Mouse (Mus musculus) B cell, adult 2 months (primary cell): ENCODE results near the gene Tmbim4.
"Not testable (repeated sequence)": the region's sequence is repeated elsewhere in the genome, so short reads cannot be mapped to it uniquely, and the experiment has no call there.

Experiments
- DNase-seq, 2 experiments: peaks; one replicate each; pipeline ENCODE4 v3.0.0; 2022

The Tmbim4 gene

DNA sequence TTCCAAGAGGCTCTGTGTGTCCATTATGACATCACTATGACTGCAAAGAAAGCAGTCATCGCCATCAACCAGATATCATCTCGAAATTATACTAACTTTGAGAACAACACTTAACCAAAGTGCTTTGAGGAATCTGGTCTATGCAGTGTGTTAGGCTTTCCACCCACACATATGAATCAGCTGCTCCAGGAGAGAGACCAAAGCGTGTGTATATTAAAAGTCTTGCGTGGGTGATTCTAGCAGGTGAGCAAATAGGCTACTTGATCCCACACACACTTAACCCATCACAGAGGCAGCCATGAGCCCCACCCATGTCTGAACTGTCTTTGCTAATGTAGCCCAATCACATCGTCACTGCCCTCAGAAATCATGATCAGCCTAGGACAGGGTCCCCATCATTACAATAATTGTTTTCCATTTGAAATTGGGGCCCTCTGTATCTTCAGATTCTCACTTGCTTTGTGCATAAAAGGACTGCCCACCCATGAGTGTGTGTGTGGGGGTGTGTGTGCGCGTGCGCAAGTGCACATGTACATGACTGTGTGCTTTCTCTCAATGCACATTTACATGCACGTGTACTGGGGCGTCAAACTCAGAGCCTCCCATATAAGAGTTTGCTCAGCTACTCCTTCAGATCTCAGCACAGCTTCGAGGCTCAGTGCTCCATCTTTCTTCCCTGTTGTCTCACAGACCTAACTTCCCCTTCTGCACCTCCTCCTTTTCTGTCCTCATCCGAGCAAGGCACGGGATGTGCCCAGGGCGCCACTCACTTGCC is 4.1 kb upstream of the Tmbim4 start:
- DNase-seq, result no peak

DNA sequence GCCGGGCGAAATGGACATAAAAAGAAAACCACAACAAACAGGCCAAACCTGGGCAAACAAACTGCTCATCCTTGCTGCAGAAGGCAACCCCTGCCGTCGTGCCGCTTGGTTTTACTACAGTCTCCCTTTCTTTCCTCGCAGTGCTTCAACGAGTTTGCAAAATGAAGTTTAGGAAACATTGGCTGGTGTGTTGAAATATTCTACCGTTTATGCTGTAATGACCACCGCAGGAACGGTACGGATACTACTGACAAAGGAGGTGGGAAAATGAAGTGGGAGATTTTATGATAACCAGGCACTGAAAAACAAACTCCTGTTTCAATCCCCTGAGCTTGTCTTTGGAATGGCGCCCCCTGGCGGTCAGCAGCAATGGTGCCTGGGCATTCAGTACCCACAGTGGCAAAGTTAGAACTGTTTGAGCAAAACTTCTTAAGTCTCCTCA is 592 bp downstream of the Tmbim4 start, which contains the start of gene Irak3:
Irak3 (minus strand) TSS at position 170 of the 442 bp plus-strand sequence.
- DNase-seq, result peak; percentile 94

GRCm38 (mm10) chr10:120202467-120203250 is 1.3 kb downstream of the Tmbim4 start:
- DNase-seq, result peak; percentile 67 to 74

DNA sequence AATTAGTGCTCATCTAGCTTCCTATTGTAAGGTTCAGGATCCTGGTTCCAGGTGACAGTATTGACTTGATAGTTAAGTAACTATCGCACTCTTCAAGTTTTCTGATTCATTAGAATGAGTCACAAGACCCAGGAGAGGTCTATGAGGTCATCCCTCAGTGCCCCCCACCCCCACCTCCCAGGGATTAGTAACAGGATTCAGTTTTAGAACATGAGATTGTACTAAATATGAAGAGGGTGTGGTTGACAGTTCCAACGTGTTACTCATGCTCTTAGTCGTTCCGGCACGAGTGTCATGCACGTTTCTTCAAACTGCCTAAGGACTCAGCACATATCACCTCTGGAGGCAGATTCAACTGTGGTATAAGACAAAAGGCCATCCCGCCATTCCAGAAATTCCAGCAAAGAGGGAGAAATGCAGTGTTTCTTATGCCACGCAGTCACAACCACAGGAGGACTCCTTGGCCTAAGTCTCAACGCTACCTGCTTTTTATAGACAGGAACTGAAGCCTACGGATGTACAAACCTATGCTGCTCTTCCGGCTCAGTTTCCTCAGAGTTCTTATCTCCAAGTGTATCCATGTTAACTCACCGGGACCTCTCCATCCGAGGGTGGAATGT is 3.3 kb downstream of the Tmbim4 start:
- no peak for DNase-seq

DNA sequence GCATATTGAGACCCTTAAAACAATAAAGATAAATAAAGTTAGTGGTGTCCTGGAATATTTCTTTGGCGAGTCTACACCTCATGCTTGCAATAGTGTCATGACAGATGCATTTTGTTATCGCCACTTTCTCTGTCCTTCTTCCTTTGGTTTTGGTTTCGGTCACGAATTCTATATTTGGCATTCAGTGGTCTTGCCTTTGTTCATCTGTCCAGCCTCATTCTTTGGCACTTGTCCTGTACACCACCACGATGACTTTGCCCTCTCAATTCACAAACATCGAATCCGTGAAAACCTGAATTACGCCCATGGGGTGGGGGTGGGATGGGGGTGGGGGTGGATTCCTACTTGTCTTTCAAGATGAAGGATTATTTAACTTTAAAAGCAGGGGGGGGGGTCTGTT is 6.6 kb downstream of the Tmbim4 start:
- no peak for DNase-seq

GRCm38 (mm10) chr10:120208575-120209538 is 7.5 kb downstream of the Tmbim4 start:
- peak; percentile 59 to 67 for DNase-seq

DNA sequence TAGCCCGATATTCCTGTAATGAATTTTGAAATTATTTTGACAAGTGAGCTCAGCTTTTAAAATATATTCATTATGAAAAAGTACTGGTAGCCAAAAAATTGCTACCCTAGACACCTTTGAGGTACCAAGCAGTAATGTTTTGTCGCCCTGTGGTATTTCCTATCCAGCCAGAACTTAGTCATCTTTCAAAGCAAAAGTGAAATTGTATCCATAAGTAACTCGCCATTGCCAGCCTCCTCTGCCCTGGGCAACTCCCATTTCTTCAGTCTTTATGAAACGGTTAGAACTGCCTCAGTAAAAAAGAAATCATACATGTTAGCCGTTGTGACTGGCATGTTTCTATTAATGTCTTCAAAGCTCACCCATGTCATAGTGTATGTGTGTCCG is 8.1 kb downstream of the Tmbim4 start:
- DNase-seq, result peak; percentile 32 to 46

DNA sequence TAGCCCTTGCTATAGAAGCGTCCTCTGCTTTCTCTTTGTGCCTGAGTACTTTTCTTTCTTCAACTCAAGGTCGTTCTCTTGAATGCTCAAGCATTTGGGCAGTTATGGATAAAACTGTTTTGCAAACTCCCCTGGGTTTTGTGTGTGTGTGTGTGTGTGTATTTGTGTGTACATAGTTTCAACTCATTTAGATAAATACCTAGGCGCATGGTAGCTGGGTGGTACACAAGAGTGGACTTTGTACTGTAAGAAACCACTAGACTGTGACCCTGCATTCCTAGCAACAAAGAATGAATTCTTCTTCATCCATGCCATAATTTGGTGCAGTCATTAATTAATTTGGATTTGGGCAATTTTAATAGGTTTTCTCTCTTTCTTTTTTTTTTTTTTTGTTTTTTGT is 8.7 kb downstream of the Tmbim4 start:
- DNase-seq, result no peak

GRCm38 (mm10) chr10:120217099-120217498 is 15.7 kb downstream of the Tmbim4 start:
- not testable (repeated sequence) for DNase-seq

DNA sequence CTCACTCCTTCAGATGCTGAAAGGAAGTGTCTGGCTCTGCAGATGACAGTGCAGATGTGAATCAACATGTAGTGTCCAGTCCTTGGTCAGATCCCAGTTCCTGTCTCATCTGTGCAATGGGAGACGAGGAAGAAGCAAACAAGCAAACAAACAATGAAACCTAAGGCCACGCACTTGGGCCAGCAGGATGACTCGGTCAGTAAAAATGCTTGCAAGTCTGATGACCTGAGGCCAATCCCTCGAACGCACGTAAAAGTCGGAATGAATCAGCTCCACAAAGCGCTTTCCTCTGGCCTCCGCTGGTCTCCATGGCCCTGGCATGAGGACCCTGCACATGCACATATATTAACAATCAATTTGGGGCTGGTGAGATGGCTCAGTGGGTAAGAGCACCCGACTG is 17.6 kb downstream of the Tmbim4 start:
- DNase-seq, result no peak

DNA sequence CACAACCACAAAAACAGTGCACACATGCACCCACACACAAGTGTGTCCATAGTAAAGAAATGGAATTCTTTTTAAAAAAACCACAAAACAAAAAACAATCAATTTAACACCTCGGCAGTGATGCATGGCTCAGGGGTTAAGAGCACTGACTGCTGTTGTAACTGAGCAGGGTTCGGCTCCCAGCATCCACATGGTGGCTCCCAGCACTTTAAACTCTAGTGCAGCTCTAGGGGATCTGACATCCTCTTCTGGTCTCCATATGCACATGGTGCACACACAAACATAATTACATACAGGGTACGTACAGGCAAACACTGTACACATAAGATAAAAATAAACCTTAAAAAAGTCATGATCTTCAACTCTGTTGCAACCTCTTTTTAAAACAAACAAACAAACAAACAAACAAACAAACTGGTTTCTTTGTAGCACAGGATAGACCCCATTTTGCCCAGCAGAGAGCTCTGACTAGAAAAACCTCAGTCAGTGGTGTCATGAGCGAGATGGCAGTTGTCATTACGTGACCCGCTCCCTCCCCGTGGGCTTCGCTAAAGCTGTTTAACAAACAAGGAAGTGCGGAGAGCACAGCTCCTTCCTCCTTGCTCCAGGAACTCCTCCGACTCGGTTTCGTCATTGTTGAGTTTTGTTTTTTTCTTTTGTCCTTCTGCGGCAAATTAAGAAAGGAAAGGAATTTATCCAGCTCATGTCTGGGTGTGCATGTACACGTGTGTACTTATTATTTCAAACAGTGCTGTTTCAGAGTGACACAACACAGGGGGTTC is 18.4 kb downstream of the Tmbim4 start:
- DNase-seq, result peak; percentile 44 to 45

GRCm38 (mm10) chr10:120220776-120221175 is 19.4 kb downstream of the Tmbim4 start:
- DNase-seq, result no peak

- peak; percentile 92 to 93 for DNase-seq
Measured at GRCm38 (mm10) chr10:120226871-120227661, 25.7 kb downstream of the Tmbim4 start, which contains the start of gene Llph. Llph (plus strand) TSS chr10:120227070.

GRCm38 (mm10) chr10:120231718-120232117 is 30.3 kb downstream of the Tmbim4 start:
- DNase-seq, result peak; percentile 90 to 91

DNA sequence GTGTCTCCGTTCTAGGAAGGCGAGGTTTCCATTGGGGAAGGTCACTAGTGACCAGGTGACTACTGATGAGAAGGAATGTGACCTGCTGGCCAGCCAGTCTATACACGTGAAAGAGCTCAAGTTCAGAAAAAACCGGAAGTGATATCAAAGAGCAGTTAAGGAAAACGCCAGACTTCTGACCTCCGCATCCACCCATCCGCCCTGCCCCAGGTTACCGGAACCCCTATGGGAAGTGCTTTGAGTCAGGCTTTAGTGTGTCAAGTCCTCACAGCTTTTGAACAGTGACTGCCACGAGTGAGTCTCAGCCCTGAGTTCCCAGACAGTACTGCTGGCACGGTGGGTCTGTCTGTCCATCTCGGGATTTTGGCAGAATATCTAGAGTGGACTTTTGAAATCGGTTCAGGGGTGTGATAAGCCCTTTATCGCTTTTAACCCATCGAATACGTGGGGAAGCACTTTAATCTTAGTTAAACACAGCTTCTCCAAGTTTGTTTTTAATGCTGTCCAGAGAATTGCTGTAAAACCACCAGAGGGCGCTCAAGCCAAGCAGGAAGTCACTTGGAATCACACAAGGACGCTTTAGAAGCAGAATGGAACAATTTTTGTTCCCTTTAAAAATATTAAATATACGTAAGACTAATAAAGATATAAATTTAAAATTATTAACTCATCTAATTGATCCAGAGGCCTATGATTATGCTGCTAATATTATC is 32.4 kb downstream of the Tmbim4 start:
- peak; percentile 65 to 69 for DNase-seq

- no peak for DNase-seq
Measured at GRCm38 (mm10) chr10:120236855-120237254, 35.5 kb downstream of the Tmbim4 start.

DNA sequence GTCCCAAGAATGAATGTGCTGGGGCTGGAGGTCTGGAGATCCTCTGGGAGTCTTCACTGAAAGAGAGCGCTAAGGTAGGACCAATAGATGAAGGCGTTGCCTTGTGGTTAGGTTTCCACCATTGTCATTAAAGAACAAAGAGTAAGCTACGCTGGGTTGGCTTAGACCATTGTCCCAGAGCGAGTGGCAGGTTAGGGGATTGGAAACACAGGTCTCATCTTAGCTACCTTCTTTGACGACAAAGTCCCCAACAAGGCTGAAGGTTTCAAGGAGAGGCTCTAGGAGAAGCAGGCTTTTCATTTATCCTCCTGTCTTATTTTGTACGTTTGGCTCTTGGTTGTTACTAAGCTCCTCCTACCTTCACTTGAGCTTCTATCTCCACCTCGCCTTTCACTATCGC is 36.9 kb downstream of the Tmbim4 start:
- no peak for DNase-seq

GRCm38 (mm10) chr10:120239476-120239875 is 38.1 kb downstream of the Tmbim4 start:
- no peak for DNase-seq

DNA sequence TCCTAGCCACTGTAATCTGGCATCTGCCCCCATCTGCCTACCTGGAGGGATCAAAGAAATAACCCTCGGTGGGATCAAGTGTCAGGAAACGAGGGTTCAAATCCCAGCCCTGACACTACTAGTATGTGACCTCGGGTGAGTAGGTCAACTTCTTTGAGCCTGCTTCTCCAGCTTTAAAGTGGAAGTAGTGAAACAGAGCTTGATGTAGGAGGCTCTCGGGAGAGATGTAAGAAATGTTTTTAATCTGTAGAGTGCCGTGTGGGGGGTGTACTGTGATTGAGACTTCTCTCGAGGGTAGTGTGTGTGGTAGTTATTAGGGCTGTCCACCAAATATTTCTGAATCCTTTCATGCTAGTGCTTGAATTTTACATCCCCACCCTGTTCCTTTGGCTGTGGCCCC is 41.0 kb downstream of the Tmbim4 start:
- no peak for DNase-seq

DNA sequence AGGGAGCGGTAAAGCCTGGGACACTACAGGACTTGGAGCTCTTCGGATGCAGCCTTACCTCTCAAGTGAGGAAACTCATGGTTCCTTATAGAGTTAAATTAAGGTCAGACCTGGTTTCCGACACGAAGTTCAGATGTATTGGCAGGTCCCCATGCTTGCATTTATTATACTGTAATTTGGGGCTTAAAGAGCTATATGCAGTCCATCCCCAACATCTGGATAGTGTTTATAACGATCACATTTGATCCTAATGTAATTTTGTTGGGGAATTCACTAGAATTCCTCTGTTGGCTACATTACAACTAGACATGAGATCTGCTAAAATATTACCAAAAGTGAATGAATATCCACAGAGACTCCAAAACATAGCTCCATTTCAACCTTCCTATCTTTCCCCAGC is 44.3 kb downstream of the Tmbim4 start:
- no peak for DNase-seq
